Mouse (Mus musculus) lung, postnatal 0 days (tissue): ENCODE results near the gene Kcnj5.

Experiments used
- CTCF ChIP-seq: IDR thresholded peaks from 2 replicates; pipeline ENCODE4 v1.5.1; 2016; ENCODE audit warnings: antibody characterized with exemption, mild to moderate bottlenecking
- EP300 ChIP-seq: IDR thresholded peaks from 2 replicates; pipeline ENCODE4 v1.6.1; 2016; ENCODE audit warnings: antibody characterized with exemption, mild to moderate bottlenecking, control low read depth

- no peak for TF ChIP-seq CTCF
- no peak for TF ChIP-seq EP300
Measured at GRCm38 (mm10) chr9:32340831-32341230, 3.3 kb downstream of the Kcnj5 start.
